Mouse (Mus musculus) heart, postnatal 36 days (tissue): ENCODE results near the gene Taf8. TPM values are rescaled to one million over a fixed set of nuclear protein-coding genes. Genes with fewer than 3 reads are reported as not detected.

Source experiments
- DNase-seq, 2 experiments: peaks; one replicate each; pipeline ENCODE4 v3.0.0; 2021 to 2022
- intact Hi-C: fragments of 180-260 bp; cut with DNase I; formaldehyde crosslinking; loops from one replicate; pipeline ENCODE4 v1.15.1; 2025
- total RNA-seq, 2 experiments: library from RNA; stranded (reverse); gene quantifications; 2 replicates each; pipeline ENCODE4 v1.2.3; 2021

The Taf8 gene
- total RNA-seq, 2 experiments from 2014 or later: 12.0 to 13.6 TPM

DNA sequence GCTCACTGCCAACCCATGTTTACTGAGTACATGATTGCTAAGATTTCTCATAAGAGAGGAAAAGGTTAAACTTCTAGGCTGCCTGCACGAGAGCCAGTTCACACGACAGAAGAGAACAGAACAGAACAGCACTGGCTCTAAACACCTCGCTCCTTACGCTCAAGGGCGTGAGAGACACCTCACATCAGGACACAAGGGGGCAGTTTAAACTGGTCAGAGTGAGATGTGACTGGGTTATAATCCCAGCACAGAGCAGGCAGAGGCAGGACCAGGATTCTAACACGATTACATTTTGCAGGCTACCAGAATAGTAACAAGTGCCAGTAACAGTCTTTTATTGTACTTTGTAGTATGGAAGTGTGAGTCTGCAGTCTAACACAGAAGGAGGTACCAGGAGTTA lies 9.4 kb downstream of the Taf8 start:
- no peak for DNase-seq
- intact Hi-C loops: no loop called here

DNA sequence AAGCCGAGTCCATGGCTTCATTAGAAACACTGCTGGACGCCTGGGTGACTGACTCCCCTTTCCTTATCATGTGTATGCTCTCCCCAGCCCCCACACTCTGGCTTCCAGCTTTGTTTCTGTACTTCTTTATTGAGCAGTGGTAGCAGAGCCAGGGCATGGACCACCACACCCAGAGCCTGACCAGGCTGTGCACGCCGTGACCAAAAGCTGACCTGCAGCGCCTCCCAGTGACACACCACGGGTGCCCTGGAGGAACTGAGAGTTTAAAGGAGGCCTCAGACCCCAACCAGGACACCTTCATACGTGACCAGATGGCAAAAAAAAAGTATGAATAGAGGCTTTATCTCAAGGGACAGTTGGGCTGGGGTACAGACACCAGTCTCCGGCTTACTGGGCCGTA lies 11.3 kb downstream of the Taf8 start:
- DNase-seq: no peak
- intact Hi-C loops: no loop called here

DNA sequence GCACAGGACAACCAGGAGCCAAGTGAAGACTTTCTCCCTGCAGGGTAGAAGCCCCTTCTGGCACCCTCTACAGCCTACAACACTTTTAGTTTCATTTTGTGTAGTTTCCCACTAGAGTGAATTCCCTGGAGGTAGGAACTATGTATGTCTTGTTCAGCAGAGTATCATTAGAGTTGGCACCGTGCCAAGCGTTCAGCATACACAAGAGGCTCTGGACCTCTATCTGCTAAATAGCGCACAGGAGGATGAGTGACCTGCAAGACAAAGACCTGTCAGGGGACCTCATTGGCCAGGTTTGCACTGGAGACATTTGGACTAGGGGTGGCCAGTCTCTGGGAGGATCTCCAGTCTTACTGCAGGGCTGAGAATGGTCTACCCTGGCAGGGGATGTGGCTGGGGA lies 16.3 kb downstream of the Taf8 start:
- intact Hi-C loops: no loop called here
- no peak for DNase-seq

DNA sequence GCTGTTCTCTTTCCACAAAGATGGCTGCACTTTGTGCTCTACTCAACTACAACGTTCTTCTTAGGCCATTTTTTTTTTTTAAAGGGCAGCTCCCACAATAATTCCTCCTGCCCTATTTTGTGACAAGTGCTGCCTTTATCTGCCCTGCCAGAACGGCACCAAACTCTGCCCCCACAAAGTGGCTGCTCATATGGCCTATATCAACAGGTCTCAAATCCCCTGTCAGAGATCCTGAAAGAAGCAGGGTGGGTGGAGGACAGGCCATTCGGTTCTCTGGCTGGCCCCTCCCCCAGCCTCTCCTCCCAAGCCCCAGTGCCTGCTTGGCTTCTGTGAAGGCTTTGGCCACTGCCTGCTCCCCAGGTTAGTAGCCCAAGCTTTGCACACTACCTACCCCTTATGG lies 17.1 kb downstream of the Taf8 start:
- intact Hi-C loops: loop anchor here (5.0 kb wide), 1 partner anchor 78 kb away; no protein-coding TSS in a partner anchor
- no peak for DNase-seq

DNA sequence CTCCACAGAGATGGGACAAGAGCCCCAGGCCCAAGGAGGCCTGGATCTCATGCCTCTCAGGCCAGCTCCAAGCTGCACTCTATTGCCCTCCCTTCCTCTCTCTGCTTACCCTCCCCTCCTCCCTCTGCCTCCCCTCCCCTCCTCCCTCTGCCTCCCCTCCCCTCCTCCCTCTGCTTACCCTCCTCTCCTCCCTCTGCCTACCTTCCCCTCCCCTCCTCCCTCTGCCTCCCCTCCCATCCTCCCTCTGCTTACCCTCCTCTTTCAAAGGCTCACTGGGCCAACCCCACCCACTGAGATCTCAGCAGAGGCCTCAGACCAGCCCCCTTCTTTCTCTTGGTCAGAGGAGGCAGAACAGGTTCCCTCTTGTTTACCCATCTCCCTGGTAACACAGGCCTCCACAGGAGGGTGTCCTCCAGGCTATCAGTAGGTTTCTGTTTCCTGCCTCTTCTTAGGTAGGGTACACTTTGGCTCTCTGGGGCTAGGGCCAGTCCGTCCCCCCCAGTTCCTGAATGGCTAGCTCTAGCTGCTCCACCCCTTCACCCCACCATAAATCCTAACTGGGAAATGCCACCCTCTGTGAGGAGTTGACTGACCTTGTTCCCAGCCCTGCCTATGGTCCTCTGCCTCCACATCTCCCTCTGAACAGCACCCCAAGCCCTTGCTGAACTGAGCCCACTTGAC lies 17.7 kb downstream of the Taf8 start:
- no peak for DNase-seq
- intact Hi-C loops: loop anchor here (5.0 kb wide), 1 partner anchor 77 kb away; no protein-coding TSS in a partner anchor

DNA sequence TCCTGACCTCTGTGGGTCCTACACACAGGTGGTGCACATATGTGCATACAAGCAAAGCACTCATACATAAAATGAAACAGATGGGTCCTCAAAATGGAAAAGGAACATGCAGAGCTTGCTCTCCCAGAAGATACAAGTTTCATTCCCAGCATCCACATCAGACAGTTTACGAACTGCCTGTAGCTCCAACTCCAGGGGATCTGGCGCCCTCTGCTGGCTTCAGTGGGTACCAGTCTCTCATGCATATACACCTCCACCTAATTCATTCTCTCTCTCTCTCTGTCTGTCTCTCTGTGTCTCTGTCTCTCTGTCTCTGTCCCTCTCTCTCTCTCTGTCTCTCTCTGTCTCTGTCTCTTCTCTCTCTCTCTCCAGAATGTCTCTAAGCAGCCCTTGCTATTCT lies 19.7 kb downstream of the Taf8 start:
- peak; percentile 53 to 68 for DNase-seq
- intact Hi-C loops: loop anchor here (5.0 kb wide), 1 partner anchor 75 kb away; no protein-coding TSS in a partner anchor

DNA sequence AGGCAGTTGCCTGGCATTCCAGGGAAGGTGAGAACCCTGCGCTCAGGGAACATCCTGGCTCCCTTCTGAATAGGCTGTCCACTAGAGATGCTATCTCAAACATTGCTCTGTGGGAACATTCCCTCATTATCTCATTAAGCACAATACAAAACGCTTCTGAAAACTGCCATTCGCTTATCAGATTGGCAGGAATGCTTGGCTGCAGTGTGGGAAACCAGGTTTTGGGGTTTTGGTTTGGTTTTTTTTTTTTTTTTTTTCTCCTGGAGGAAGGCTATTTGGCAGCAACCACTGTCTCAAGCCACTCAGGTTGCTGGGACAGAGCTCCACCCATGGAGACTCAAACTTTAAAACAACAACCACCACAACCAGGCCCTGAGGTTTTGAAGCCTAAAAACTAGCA lies 22.2 kb downstream of the Taf8 start:
- intact Hi-C loops: loop anchor here (5.0 kb wide), 1 partner anchor 73 kb away; no protein-coding TSS in a partner anchor
- no peak for DNase-seq

DNA sequence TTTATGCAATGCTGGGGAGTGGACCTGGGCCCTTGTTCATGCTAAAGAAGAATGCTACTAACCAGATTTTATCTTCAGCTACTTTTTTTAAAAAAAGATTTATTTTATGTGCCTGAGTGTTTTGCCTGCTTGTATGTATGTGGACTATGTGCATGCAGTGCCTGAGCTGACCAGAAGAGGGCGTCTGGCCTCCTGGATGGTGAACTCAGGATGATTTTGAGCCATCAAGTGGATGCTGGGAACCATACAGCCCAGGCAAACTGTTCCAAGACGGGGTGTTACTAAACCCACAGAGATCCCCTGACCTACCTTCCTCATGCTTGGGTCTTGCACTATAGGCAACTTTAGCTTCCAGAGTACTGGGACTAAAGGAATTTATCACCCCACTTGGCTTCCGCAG lies 26.4 kb downstream of the Taf8 start:
- intact Hi-C loops: no loop called here
- no peak for DNase-seq

DNA sequence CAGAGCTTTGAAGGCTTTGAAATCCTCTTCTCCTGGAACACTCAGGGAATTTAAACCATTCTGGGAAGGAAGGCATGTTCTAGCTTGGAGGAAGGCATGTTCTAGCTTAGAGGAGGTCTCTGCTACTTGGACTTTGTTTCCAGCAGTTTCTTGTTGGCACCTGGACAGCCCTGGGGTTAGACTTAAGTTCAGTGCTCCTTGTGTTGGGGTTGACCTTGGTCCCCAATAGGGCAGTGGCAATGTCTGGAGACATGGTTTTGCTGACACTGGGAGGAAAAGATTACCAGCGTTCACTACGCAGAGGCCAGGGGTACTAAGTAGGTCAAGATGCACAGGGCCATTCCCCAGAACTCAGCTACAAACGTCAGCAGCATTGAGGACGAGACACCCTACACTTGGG lies 26.9 kb downstream of the Taf8 start:
- intact Hi-C loops: no loop called here
- DNase-seq: no peak

DNA sequence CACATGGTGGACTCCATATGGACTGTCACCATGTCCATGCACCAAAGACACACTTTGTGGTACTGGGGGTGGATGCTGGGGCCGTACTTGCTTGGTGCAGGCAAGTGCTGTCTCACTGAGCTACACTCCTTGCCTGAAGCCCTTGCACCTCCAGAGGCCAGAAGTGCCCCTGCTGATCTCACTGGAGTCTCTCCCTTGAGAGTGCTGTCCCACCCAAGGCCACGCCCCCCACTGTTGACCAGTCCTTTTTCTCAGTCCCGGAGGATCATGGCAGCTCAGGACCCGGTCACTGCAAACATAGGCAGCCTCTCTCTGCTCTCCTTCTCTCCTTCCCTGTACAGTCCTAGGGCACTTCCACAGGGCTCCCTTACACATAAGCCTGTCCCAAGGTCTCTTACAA lies 27.8 kb downstream of the Taf8 start:
- no peak for DNase-seq
- intact Hi-C loops: no loop called here

DNA sequence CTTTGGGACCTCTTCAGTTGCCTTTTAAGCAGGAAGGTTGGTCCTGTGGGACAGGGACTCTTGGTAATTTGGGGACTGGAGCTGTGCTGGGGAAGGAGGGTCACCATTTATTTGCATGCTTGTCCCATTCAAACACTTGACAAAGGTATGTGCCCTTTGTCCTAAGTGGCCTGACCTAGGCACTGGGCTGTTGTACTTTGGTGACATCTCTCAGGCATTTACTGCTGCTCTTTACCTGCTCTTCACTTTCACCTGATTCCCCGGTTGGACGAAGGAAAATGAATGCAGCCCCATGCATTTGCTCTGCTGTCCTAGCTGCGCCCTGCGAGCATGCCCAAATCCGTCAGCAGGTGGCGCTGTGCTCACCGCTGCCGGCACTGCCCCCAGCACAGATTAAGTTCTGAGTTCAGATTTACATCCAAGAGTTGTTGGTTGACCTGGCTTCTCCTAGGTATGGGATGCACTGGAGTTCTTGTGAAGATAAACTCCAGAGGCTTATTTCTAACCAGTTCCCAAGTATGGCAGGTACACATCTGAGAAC lies 28.6 kb downstream of the Taf8 start:
- peak; percentile 65 to 77 for DNase-seq
- intact Hi-C loops: loop anchor here (1.0 kb wide), 1 partner anchor 203 kb away; no protein-coding TSS in a partner anchor

DNA sequence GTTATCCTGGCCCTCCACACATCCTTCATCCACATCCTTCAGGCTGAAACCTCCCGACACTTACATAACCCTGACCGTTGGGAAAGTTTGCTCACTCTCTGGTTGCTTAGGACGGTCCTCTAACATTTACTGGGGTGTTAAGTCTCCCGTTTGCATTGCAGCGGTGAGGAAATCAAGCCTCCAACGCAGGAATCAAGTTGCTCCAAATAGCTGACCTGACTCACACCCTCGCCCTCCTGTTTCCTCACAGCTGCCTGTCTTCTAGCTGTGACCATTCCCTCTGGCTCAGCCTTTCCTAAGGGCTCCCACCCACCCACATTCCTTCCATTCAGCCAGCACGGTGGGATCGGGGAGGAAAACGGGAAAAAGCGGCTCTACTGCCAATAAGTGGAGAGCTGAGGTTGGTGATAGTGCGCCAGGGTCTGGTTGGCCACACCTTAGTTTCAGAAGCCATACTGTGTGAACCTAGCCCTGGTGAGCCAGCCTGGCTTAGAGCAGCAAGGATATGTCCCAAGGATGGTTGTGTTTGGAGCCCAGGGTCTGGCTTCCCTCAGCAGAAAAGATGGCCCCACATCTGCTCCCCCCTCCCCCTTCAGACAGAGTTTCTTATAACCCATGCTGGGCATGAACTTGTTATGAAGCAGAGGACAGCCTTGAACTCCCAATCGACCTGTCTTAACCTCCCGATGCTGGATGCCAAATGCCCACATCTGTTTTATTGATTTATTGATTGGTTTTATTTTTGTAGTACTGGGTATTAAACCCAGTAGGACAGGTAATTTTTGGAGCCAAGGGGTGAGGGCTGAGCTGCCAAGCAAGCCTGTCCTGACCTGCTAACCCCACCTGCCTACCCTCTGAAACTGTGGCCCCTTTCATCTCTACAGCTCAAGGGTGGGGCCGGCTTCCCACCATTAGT lies 29.4 kb downstream of the Taf8 start:
- intact Hi-C loops: loop anchor here (1.0 kb wide), 1 partner anchor 204 kb away; no protein-coding TSS in a partner anchor
- DNase-seq: no peak

DNA sequence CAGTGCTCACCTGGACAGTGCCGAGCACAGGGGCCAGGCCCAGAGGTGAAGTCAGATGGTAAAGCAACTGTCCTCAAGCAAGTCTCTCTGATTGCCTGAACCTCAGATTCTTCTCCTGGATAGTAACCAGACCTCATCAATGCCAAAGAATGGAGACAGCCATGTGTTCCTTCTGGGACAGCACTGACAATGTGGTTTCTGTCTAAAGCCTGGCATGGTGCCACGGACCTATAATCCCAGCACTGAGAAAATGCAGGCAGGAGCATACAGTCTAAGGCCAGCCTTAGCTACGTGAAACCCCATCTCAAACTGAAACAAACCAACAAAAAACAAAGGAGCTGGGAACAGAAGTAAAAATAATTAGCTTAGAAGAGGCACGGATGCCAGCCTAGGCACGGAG lies 31.4 kb downstream of the Taf8 start:
- no peak for DNase-seq
- intact Hi-C loops: no loop called here

DNA sequence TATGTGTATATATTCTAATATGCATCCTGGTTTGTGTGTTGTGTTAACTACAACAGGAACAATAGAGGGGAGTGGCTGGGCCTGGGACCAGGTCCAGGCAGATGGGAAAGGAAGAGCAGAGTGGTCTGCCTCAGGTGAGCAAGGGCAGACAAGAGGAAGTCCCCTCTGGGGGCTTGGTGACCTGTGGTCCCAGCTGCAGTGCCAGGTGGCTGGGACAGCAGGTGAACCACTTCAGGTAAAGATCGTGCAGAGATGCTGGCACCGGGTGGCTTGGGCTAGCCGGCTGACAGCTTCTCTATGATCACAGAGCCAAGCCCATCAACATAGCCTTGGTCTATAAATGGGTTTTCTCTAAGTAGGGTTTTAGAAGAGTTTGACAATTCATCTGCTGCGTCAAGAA lies 32.0 kb downstream of the Taf8 start:
- intact Hi-C loops: no loop called here

DNA sequence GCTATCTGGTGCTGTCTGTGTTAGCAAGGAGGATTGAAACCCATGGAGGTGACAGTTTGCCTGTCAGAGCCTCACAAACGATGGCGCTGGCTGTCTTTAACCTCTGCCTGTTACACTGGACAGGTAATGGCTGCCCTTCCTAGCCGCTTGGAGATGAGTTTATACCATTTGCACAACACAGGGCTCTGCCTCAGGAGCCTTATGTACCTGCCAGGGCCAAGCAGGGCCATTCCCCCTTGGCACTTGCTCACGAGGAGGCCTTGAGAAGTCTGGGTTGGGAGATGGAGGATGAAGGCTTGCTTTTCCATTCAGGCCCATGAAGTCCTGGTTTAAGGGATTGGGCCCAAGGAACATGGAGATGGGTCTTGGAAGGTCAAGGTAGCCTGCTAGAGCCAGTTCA lies 32.5 kb downstream of the Taf8 start:
- no peak for DNase-seq
- intact Hi-C loops: no loop called here

More for the DNA sequence above, 32.0 kb downstream of the Taf8 start:
- no peak for DNase-seq

DNA sequence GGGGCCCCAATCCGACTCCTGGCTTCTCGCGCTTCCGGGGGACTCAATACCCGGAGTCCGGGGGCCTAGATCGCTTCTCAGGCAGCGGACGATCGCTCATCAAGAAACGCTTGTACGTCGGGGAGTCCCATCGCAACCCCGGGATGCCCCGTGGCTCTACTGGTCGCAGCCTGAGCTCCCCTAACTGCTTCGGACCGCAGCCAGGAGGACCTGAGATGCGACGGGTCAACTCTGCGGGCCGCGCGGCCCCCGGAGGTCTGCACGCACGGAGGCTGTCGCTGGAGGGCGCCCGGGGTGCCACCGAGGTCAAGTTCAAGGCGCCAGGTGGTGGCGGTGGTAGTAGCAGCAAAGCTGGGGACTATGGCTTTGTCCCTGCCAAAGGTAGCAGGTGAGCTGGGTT lies 33.6 kb downstream of the Taf8 start:
- intact Hi-C loops: no loop called here
- peak; percentile 20 to 48 for DNase-seq

DNA sequence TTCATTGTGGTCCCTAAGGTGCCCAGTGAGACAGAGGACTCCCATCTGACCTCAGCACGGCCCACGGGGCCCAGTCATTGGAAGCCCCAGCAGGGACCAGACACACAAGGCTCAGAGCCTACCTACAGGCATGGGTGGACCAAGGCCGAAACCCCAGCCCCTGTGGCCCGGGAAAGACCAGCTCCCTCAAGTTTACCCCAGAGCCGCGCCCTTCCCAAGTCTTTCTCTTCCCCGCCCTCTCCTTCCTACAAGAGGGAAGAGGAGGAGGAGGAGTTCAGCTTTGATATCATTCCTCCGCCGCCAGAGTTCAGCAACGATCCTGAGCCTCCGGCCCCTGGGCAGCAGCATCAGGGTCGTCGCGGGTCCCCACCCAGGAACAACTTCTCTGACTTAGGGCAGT lies 34.0 kb downstream of the Taf8 start:
- intact Hi-C loops: no loop called here
- no peak for DNase-seq

DNA sequence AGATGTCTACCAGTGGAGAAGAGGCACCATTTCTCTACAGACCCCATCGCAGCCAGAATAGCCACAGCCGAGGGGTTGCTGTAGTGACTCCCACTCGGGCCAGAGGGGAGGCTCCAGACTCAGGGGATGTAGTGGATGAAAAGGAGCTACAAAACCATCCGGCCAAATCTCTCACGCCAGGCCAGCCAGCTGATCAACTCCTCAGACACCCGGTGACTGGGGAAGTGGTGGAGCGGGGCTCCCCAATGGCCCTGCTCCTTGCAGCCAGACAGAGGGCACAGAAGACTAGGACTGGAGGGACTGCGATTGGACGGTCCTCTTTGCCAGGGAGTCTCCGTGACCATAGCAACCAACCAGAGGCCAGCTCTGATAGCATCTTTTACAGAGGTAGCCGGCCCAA lies 34.4 kb downstream of the Taf8 start:
- intact Hi-C loops: no loop called here
- no peak for DNase-seq

DNA sequence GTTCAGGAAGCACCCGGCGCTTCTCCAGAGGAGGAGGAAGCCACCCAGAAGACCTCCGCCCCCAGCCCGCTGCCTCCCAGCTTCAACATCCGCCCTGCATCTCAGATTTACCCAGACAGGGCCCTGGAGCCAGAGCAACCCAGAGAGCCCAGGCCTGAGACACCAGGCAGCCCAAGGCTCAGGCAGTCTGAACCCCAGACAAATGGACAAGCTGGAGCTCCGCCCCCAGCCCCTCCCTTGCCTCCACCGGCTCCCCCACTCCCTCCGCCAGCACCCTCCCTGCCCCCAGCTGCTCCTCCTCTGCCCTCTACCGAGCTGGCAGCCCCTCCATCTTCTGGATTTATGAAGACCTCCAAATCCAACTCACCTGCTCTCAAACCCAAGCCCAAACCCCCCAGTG lies 35.8 kb downstream of the Taf8 start:
- no peak for DNase-seq
- intact Hi-C loops: no loop called here

DNA sequence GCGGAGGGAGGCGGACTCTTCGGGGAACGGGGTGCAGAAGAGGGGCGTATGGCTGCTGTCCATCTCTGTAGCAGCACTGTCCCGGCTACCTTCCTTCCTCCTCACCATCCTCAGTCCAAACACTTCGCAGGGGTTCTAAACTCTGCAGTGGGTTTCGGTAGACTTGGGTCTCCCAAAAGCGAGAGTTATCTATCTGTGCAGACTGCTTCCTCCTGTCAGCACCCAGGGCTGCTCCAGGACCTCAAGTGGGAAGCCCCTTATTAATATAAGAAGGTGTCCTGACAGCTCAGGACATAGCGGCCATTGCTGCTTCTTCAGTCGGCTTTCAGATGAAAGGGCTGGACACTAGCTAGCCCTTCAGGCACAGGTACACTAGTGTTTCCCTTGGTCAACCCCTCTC lies 37.1 kb downstream of the Taf8 start:
- no peak for DNase-seq
- intact Hi-C loops: no loop called here

DNA sequence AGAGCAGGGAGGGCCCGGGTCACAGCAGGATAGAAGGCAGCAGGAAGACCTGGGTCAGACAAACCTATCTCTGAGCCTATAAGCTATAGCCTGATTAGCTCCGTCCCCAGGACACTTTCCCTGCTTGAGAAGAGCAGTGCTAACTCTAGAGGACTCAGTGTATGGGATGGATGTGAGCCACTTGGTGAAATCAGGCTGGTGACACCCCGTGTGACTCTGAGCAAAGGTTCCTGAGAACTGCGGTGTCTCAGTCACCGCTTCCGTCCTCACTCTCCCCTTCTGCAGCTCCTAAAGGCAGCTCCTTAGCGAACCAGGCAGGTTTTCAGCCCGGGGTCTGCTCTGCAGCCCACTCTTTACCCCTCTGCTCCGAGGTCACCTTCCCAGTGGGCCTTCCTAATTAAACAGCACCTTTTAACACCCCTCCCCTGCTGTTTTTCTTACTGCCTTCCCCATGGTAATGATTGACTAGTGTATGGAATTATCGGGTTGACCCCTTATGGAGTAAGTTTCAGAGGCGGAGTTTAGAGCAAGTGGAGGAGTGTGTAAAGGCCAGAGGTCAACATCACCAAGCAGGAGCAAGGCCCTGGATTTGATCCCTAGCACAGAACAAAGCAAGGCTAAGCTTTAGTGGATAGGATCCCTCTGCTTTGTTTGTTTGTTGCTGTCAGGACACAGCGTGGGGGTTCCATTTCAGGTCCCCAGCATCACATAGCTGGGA lies 37.7 kb downstream of the Taf8 start:
- intact Hi-C loops: no loop called here
- DNase-seq: no peak
